Mouse (Mus musculus) bone marrow, adult 2 months (tissue): ENCODE results near the gene Gm156. TPM values are rescaled to one million over a fixed set of nuclear protein-coding genes. Genes with fewer than 3 reads are reported as not detected.

ENCODE experiments used
- H3K27ac ChIP-seq: fragments of 200-500 bp; 2 replicates; pipeline ENCODE4 v1.5.1; 2012; ENCODE audit warnings: low read depth, mild to moderate bottlenecking, control low read depth, inconsistent platforms, low read length; ENCODE audit not compliant: control insufficient read depth, poor library complexity, insufficient read depth
- H3K4me1 ChIP-seq: fragments of 200-500 bp; 2 replicates; pipeline ENCODE4 v1.6.1; 2011; ENCODE audit warnings: low read length; ENCODE audit not compliant: control insufficient read depth, insufficient read depth
- H3K4me3 ChIP-seq: fragments of 200-500 bp; replicated peaks from 2 replicates; pipeline ENCODE3; 2011; ENCODE audit warnings: mild to moderate bottlenecking, low read depth, low read length, control low read depth; ENCODE audit not compliant: control insufficient read depth
- CTCF ChIP-seq: fragments of 200-500 bp; IDR thresholded peaks from 2 replicates; pipeline ENCODE4 v1.5.1; 2011; ENCODE audit warnings: low read length, control low read depth; ENCODE audit not compliant: control insufficient read depth, insufficient read depth
- POLR2A ChIP-seq: fragments of 200-500 bp; IDR thresholded peaks from 2 replicates; pipeline ENCODE4 v1.6.1; 2011; ENCODE audit warnings: low read depth, mild to moderate bottlenecking, control low read depth, low read length, borderline replicate concordance; ENCODE audit not compliant: control insufficient read depth
- WGBS: fragments of 180-500 bp; shearing (Covaris S2); methylation state at CpG from one replicate; pipeline ENCODE4 v1.1.7; 2018; 5-methylcytosine and 5-hydroxymethylcytosine counted together
- polyA plus RNA-seq: library from polyadenylated mRNA; stranded (reverse); fragments of >200 nt; gene quantifications from 2 replicates; pipeline ENCODE4 v1.2.4, GENCODE M21; 2011; ENCODE audit warnings: low replicate concordance; ENCODE audit not compliant: missing spikeins, insufficient read depth, insufficient read length

Gene Gm156
- polyA plus RNA-seq, 1 experiment = not detected

DNA sequence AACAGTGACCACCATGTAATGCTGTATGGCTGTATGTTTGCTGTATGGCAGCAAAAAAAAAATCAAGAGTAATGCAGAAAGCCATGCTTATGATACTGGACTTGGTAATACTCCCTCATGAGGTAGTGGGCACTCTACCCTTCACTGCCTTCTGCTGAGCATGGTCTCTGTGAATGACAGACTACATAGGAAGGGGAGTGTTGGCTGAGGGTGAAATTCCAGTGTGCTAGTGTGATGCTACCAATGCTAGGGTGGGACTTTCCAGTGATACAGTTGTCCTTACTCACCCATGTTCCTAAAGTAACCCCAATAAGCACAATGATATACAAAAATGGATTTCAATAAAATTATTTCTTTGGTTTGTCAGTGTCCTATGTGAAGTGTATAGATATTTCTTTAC lies 47.7 kb downstream of the Gm156 start:
- Histone ChIP-seq H3K27ac (no peak overlapping the region), H3K4me1 (no peaks in the 10 kb centered on the region), H3K4me3 (no peak overlapping the region)
- TF ChIP-seq POLR2A (no peak), CTCF (no peak)

DNA sequence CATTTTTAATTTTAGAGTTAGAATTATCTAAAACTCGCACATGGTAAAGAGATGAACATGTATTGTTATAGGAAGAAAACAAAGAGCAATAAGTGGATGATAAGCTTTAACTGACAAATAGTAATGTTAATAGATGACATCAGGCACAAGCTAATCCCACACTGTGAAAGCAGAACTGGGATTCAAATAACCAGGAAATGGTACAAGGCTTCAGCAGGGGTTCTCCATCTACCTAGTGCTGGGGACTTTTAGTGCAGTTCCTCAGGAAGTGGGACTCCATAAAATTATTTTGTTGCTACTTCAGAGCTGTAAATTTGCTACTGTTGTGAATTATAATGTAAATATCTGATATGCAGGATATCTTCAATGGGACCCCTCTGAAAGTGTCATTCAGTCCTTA lies 56.8 kb downstream of the Gm156 start:
- Histone ChIP-seq H3K4me1 (no peaks in the 10 kb centered on the region), H3K27ac (no peak overlapping the region), H3K4me3 (no peak overlapping the region)
- no peak for TF ChIP-seq POLR2A
- no peak for TF ChIP-seq CTCF
- 83% methylated on average over 1 of the region's 1 CpGs for WGBS

DNA sequence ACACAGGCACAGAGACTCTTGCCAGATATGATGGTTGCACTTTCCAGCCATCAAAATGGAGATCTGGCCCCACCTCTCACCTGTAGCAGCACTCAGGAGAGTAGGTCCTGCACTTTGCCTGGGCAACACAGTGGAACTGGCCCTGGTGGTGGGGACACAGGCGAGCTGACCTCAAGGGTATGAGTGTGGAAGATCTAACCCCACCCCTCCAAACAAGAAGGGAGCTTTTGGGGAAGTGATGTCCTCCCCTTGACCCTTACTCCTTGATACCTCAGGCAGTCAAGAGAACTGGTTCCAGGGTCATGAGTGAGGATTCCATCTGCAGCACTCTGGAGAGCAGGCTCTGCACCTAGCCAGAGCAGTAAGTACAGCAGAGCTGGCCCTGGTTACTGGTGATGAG lies 62.7 kb downstream of the Gm156 start:
- H3K4me1 ChIP-seq = no peaks in the 10 kb centered on the region
- no peak overlapping the region for H3K4me3 ChIP-seq
- 75% methylated on average over 1 of the region's 1 CpGs for WGBS
- H3K27ac ChIP-seq = no peak overlapping the region
- TF ChIP-seq POLR2A = no peak
- no peak for TF ChIP-seq CTCF

DNA sequence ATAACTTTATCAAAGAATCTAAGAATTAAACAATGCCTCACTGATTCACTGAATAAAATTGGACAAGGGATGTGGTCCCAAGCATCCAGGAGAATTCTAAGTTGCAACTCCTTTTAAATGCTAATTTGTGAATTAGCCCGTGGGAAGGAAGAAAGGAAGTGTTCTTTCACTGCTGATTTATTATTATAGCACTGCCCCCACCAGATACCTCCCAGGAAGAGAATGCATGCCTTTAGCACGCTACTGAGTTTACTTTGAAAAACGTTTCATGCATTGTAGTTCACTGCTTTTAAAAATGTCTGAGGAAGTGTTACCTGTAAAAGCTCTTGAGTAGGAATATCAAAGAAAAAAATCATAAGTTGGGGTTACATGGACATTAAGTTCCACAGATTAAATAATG lies 63.6 kb downstream of the Gm156 start:
- Histone ChIP-seq H3K27ac (no peak overlapping the region), H3K4me3 (no peak overlapping the region), H3K4me1 (no peaks in the 10 kb centered on the region)
- WGBS = 13% methylated on average over 3 of the region's 3 CpGs
- TF ChIP-seq CTCF (no peak), POLR2A (no peak)

DNA sequence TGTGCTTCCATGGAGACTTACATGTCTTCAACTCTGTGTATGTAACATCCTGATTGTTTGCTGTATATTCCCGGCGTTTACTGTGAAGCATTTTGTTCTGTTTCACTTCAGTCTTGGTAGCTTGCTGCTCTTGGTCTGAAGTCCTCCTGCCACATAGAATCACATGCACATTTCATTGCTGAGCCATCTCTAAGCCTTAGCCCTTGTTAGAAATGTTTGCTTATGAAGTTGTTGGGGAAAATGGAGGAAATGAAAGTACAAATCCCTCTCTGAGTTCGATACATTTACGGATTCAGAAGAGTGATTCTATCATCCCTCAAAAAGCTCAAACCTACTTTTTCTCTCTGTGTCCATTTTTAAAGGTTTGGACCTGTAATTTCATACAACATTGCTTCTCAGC lies 67.0 kb downstream of the Gm156 start, which contains the start of gene Klri1:
Gene Klri1 (minus strand): TSS at position 101 of the 400 bp plus-strand sequence.
- WGBS = 87% methylated on average over 4 of the region's 4 CpGs
- no peak within 1 kb of the TSS for H3K4me3 ChIP-seq
- no peak within 1 kb of the TSS for H3K27ac ChIP-seq
- H3K4me1 ChIP-seq = no peaks in the 10 kb centered on the region; the same call in 1 of the 2 replicates
- no peak for TF ChIP-seq CTCF
- no peak for TF ChIP-seq POLR2A

Other genes with a start within 250 kb of the Gm156 start
- gene Klre1, start 206.4 kb downstream of the Gm156 start, polyA plus RNA-seq = 1.8 and 3.8 TPM in 2 replicates
- gene Klrd1, start 192.5 kb downstream of the Gm156 start, polyA plus RNA-seq = 2.5 and 9.8 TPM in 2 replicates
- gene Klrk1, start 160.4 kb downstream of the Gm156 start, polyA plus RNA-seq = 2.7 and 6.3 TPM in 2 replicates
- not detected in 2 replicates for gene Klrc3, start 140.9 kb downstream of the Gm156 start, polyA plus RNA-seq
- 2.5 TPM in 1 of 2 replicates, not detected in the other for gene Klrc2, start 123.6 kb downstream of the Gm156 start, polyA plus RNA-seq
- gene Klrc1, start 105.3 kb downstream of the Gm156 start, polyA plus RNA-seq = 2.3 TPM in 1 of 2 replicates, not detected in the other
- gene Klri1, start 67.1 kb downstream of the Gm156 start, polyA plus RNA-seq = not detected in 2 replicates
- gene Klri2, start 43.8 kb downstream of the Gm156 start, polyA plus RNA-seq = 0.25 and 0.90 TPM in 2 replicates
- not detected in 2 replicates for gene Gm17631, start 78.4 kb upstream of the Gm156 start, polyA plus RNA-seq
- gene Klra17, start 92.4 kb upstream of the Gm156 start, polyA plus RNA-seq = 3.4 and 8.5 TPM in 2 replicates
- gene Klra5, start 133.4 kb upstream of the Gm156 start, polyA plus RNA-seq = not detected in 2 replicates
- not detected in 2 replicates for gene Klra6, start 242.7 kb upstream of the Gm156 start, polyA plus RNA-seq